Mouse (Mus musculus) embryonic fibroblast, embryonic 13.5 days (primary cell): ENCODE data around the gene Ckm. TPM values are rescaled to one million over a fixed set of nuclear protein-coding genes. Genes with fewer than 3 reads are reported as not detected.
A peak's percentile ranks its signal among the peaks of the same experiment; 100 is the strongest.

Source experiments
- H3K27ac ChIP-seq: 2 replicates; pipeline ENCODE4 v1.5.1; 2012; ENCODE audit warnings: low read length, control low read depth, inconsistent platforms; ENCODE audit not compliant: insufficient read depth
- H3K4me1 ChIP-seq: 2 replicates; pipeline ENCODE4 v1.6.1; 2011; ENCODE audit warnings: low read length; ENCODE audit not compliant: control insufficient read depth, insufficient read depth
- H3K4me3 ChIP-seq: 2 replicates; pipeline ENCODE4 v1.5.1; 2011; ENCODE audit warnings: mild to moderate bottlenecking, control low read depth, low read length; ENCODE audit not compliant: insufficient read depth
- CTCF ChIP-seq: IDR thresholded peaks from 2 replicates; pipeline ENCODE4 v1.5.1; 2011; ENCODE audit warnings: mild to moderate bottlenecking, control low read depth, low read length, moderate library complexity, borderline replicate concordance; ENCODE audit not compliant: insufficient read depth
- POLR2A ChIP-seq: IDR thresholded peaks from 2 replicates; pipeline ENCODE4 v1.6.1; 2011; ENCODE audit warnings: low read depth, mild to moderate bottlenecking, control low read depth, low read length, moderate library complexity
- polyA plus RNA-seq: library from polyadenylated mRNA; stranded (reverse); fragments of >200 nt; gene quantifications from 2 replicates; pipeline ENCODE4 v1.2.4, GENCODE M21; 2011; ENCODE audit warnings: low read depth; ENCODE audit not compliant: missing spikeins, insufficient read length

Ckm gene
- polyA plus RNA-seq, 1 experiment: not detected

GRCm38 (mm10) chr7:19410766-19411344, 6.3 kb downstream of the Ckm start:
- H3K4me1 ChIP-seq: no peaks in the 10 kb centered on the region
- no peak overlapping the region for H3K4me3 ChIP-seq
- TF ChIP-seq POLR2A: no peak
- no peak for TF ChIP-seq CTCF
- no peak overlapping the region for H3K27ac ChIP-seq

GRCm38 (mm10) chr7:19411783-19412182, 7.2 kb downstream of the Ckm start:
- Histone ChIP-seq H3K27ac (no peak overlapping the region), H3K4me3 (no peak overlapping the region), H3K4me1 (no peaks in the 10 kb centered on the region)
- no peak for TF ChIP-seq CTCF
- TF ChIP-seq POLR2A: no peak

DNA sequence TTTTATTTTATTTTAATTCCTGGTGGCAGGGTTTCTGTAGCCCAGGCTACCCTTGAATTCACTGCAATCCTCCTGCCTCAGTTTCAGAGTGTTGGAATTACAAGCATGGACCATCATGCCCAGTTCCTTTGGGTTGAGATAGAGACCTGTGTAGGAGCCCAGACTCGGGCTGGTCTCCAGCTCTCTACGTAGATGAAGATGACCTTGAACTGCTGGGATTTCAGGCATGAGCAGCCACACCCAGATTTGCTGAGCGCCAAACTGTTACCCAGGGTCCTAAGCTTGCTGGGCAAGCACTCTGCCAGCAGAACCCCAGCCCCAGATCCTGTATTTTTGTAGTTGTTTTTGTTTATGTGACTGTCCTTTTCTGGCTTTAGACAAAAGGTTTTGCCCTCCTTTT, 8.9 kb downstream of the Ckm start:
- Histone ChIP-seq H3K4me1 (no peaks in the 10 kb centered on the region), H3K4me3 (no peak overlapping the region)

GRCm38 (mm10) chr7:19416590-19416989, 12.0 kb downstream of the Ckm start:
- no peak for TF ChIP-seq POLR2A
- no peak for TF ChIP-seq CTCF
- no peaks in the 10 kb centered on the region for H3K4me1 ChIP-seq
- H3K4me3 ChIP-seq: no peak overlapping the region
- H3K27ac ChIP-seq: no peak overlapping the region

More for the DNA sequence above, 8.9 kb downstream of the Ckm start:
- H3K27ac ChIP-seq: no peak overlapping the region
- TF ChIP-seq POLR2A (no peak), CTCF (no peak)

GRCm38 (mm10) chr7:19420121-19420520, 15.5 kb downstream of the Ckm start:
- no peak overlapping the region for H3K27ac ChIP-seq
- TF ChIP-seq POLR2A (no peak), CTCF (no peak)
- H3K4me3 ChIP-seq: no peak overlapping the region
- H3K4me1 ChIP-seq: no peaks in the 10 kb centered on the region

GRCm38 (mm10) chr7:19420821-19421636, 16.5 kb downstream of the Ckm start:
- Histone ChIP-seq H3K4me3 (peak overlapping the region; percentile 21; the same call in 1 of the 2 replicates), H3K27ac (no peak overlapping the region), H3K4me1 (no peaks in the 10 kb centered on the region)
- TF ChIP-seq CTCF: no peak
- TF ChIP-seq POLR2A: no peak

DNA sequence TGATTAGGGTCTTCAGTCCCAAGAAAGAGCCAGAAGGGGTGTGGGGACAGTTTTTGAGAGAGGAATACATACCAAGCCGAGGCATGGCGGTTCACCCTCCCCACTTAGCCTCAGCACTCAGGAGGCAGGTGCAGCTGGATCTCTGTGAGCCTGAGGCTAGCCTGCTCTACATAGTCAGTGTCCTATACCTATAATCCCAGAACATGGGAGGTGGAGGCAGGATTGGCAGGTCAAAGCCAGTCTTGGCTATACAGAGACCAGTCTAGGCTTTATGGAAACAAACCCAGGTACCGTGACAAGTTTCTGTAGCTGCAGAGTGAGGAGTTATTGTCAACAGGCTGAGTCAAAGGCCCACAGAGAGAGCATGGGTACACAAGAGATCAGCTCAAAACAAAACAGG, 18.5 kb downstream of the Ckm start:
- Histone ChIP-seq H3K27ac (no peak overlapping the region), H3K4me3 (no peak overlapping the region), H3K4me1 (no peaks in the 10 kb centered on the region)
- TF ChIP-seq CTCF (no peak), POLR2A (no peak)

DNA sequence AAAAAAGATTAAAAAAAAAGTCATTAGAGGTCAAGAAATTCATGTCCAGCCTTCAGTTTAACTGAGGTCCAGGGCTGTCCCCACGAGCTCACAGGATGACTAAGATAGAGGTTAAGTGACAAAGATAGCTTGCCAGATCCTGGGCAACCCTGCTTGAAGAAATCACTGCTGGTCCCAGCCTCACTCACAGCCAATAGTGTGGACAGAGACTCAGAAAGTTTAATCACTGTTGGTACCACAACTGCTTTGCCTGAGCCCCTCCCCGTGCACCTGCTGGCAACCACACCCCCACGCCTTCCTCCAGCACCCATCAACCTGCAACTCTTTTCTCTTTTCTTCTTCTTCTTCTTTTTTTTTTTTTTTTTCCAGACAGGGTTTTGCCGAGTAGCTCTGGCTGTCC, 19.5 kb downstream of the Ckm start:
- TF ChIP-seq CTCF (no peak), POLR2A (no peak)
- no peaks in the 10 kb centered on the region for H3K4me1 ChIP-seq
- H3K27ac ChIP-seq: no peak overlapping the region
- H3K4me3 ChIP-seq: no peak overlapping the region

DNA sequence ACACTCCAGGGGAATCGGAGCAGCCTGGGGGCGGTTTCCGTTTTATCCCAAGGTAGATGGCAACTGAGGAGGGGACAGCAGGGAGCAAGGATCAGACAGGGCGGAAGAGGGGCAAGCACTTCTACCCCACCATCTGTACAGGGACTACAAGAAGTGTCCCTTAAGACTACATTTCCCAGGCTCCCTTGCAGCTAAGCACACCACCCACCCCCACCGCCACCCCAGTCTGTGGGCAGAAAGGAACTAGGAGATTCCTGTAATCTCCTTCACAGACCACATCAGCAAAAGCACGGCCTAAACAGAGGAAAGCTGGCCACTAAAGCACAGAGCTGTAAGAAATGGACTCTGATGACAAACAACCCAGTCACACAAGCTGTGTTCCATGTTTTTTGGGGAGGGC, 21.8 kb downstream of the Ckm start:
- no peak overlapping the region for H3K27ac ChIP-seq
- H3K4me3 ChIP-seq: no peak overlapping the region
- no peak for TF ChIP-seq CTCF
- no peak for TF ChIP-seq POLR2A
- no peaks in the 10 kb centered on the region for H3K4me1 ChIP-seq

DNA sequence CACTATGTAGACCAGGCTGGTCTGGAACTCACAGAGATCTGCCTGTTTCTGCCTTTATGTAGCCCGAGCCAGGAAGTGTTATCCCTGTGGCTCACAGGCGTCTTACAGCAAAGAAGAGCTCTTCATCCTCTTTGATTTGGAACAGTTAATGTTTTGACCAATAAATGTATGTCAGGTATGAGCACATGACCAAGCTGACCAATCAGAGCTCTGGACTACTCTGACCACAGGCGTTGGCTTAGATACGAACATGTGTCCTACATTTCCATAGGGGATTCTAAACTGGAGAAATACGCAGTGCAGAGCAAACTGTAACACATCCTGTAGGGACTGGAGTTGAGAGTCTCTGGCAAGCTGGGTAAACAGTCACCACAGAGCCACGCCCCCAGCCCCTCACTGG, 22.3 kb downstream of the Ckm start:
- no peak overlapping the region for H3K27ac ChIP-seq
- no peak overlapping the region for H3K4me3 ChIP-seq
- no peaks in the 10 kb centered on the region for H3K4me1 ChIP-seq
- TF ChIP-seq CTCF (no peak), POLR2A (no peak)
